Mouse (Mus musculus): ENCODE results near the gene Apaf1.

Gene Apaf1

GRCm38 (mm10) chr10:91080540-91080939 lies 2.0 kb downstream of the Apaf1 start:
- no peak for DNase-seq

DNA sequence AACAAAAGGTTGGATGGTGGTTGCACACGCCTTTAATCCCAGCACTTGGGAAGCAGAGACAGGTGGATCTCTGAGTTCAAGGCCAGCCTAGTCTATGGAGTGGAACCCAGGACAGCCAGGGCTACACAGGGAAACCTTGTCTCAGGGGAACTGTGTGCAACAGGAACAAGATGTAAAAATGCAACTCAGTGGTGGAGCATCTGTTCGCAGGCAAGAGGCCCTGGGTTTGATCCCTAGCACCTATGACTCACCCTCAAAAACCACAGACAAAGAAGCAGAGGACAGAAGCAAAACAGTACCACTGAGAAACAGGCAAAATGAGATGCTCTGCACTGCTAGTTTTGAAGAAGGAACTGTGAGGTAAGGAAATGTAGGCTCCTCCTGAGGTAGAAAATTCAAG lies 5.9 kb downstream of the Apaf1 start:
- DNase-seq = no peak

- DNase-seq = no peak
Measured at GRCm38 (mm10) chr10:91073345-91073744, 9.2 kb downstream of the Apaf1 start.

GRCm38 (mm10) chr10:91071768-91072167 lies 10.8 kb downstream of the Apaf1 start:
- no peak for DNase-seq

GRCm38 (mm10) chr10:91062355-91062754 lies 20.2 kb downstream of the Apaf1 start:
- no peak for DNase-seq

- DNase-seq = peak; percentile 35
Measured at GRCm38 (mm10) chr10:91060742-91061141, 21.8 kb downstream of the Apaf1 start.

- DNase-seq = no peak
Measured at GRCm38 (mm10) chr10:91052734-91053133, 29.8 kb downstream of the Apaf1 start.

GRCm38 (mm10) chr10:91051156-91051555 lies 31.4 kb downstream of the Apaf1 start:
- DNase-seq = peak; percentile 67

GRCm38 (mm10) chr10:91049696-91050095 lies 32.9 kb downstream of the Apaf1 start:
- no peak for DNase-seq

GRCm38 (mm10) chr10:91033942-91034341 lies 48.6 kb downstream of the Apaf1 start:
- peak; percentile 63 for DNase-seq

- DNase-seq = peak; percentile 80
Measured at GRCm38 (mm10) chr10:91032399-91032798, 50.2 kb downstream of the Apaf1 start.

DNA sequence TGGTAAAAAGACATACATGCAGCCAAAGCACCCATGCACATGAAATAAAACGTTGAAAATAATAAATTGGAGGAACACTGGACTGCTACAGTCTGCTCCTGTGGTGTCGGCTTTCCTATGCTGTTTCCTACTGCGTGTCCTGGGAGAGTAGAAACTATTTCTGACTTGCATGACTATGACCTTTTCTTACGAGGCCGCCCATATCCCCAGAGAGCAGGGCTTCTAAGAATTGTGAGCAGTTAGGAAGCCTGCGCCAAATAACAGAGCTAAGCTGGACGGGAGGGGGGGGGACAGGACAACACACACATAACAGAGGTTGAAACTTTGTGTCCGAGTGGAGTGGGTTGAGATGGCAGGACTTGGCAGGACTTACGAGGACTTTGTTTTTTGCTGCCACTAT lies 51.4 kb downstream of the Apaf1 start:
- DNase-seq = no peak

DNA sequence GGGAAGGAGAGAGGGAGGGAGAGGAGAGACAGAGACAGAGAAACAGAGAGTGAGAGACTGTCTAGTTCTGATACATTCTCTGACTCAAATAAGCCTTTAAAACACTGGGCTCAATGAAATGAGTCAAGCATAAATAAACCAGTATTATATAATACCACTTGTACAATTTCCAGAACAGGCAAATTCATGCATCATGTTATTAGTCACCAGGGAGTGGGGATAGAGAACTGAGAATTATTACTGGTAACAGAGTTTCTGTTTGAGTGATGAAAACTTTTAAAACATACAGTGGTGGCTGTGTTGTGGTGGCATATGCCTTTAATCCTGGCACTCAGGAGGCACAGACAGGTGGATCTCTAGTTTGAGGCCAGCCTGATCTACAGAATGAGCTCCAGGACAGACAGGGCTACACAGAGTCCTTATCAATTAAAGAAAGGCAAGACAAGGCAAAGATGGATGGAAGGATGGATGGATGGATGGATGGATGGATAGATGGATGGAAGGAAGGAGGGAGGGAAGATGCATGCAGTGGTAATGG lies 53.5 kb downstream of the Apaf1 start:
- DNase-seq = no peak

- no peak for DNase-seq
Measured at GRCm38 (mm10) chr10:91027964-91028363, 54.6 kb downstream of the Apaf1 start.

DNA sequence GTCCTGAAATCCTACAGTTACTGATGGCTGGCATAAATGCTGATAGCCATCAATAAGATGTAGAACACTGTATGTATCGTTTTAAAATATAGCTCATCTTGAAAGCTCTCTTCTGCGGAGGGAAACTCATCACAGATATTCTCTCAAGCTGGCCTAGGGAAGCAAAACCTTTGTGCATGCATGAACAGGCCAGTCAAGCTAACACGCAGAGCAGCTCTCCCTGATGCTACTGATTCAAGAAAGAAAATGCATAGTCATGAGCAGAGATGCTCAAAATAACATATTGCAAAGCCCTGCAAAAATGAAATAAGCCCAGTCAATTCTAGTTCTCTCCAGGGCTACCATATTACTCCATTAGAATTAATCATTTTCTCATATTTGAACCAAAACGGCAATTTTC lies 55.1 kb downstream of the Apaf1 start:
- no peak for DNase-seq

GRCm38 (mm10) chr10:91005858-91006538 lies 76.6 kb downstream of the Apaf1 start:
- DNase-seq = no peak

- DNase-seq = peak; percentile 5
Measured at GRCm38 (mm10) chr10:91001421-91001820, 81.1 kb downstream of the Apaf1 start.

DNA sequence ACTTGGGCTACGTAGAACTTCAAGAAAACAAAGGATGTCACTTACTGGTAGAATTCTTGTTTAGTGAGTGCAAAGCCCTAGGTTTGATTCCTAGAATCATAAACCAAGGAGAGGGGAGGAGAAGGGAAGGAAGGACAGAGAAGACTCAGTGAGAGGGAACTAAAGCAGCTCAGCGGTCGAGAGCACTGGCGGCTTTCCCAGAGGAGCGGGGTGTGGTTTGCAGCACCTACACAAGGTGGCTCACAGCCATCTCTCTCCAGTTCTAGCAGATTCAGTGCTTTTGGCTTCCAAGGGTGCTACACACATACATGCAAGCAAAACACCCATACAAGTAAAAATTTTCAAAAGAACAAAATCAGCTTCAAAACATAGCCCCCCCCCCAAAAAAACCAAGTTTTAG lies 82.7 kb downstream of the Apaf1 start:
- DNase-seq = peak; percentile 34

DNA sequence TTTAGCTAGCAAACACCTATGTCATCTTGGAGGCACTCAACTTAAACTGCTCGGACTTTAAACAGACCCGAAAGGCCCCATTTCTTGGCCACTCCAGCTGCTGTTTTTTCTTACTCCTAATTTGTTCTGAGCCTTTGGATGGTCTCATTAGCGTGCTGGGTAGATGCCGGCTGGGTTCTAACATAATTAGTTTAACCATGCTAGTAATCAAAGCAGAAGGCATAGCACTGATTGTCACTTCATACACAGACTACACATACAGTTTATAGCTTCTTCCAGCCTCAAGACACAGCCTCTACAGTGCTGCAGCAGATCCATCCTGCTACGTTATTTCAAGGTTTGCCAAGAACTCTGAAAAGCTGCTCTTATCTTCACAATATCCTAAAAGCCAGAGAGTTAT lies 88.7 kb downstream of the Apaf1 start:
- no peak for DNase-seq

- no peak for DNase-seq
Measured at GRCm38 (mm10) chr10:90992237-90992636, 90.3 kb downstream of the Apaf1 start.

DNA sequence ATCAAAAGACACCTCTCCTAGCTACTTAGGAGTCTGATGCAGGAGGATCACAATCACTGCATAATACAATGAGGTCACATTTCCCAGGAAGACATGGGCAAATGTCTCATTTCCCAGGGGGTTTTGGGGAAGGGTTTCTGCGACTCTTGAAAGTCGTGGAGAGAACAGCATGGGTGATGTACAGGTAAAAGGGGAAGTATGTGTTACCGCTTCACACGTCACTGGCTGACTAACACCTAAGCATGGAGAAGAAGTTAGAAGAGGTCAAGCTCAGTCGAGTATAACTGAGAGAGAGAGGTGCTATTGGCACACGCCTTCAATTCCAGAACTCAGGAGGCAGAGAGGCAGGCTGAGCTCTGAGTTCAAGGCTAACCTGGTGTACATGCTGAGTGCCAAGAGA lies 92.2 kb downstream of the Apaf1 start:
- no peak for DNase-seq

DNA sequence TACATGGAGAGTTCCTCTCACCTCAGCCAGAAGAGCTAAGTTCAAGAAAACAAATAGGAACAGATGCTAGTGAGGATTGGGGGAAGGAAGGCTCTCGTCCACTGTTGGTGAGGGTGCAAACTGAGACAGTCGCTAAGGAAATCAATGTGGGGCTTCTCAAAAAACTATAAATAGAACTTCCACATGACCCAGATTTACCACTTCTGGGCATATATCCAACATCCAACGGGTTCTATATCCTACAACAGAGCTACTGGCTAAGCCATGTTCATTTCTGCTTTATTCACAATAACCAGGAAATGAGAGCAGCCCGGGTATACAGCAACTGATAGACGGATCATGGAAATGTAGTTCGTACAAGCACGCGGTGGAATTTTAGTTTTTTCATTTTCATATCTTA lies 99.5 kb downstream of the Apaf1 start:
- DNase-seq = no peak

GRCm38 (mm10) chr10:90981811-90982210 lies 100.8 kb downstream of the Apaf1 start:
- no peak for DNase-seq

GRCm38 (mm10) chr10:90974491-90974890 lies 108.1 kb downstream of the Apaf1 start:
- no peak for DNase-seq

DNA sequence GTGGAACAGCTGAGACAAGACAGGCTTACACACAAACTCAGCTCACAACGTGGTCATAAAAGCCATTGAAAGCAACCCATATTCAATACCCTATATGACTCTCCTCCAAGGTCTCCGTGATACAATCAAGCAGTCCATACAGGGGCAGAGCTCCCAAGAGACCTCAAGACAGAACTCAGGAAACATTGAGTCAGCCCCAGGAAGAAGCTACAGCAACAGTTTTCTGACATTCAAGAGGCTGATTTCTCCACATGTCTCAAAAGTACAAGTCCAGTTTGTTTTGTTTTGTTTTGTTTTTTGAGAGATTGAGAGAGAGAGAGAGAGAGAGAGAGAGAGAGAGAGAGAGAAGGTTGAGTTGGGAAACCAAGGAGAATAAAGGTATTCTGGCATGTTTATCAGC lies 108.5 kb downstream of the Apaf1 start:
- no peak for DNase-seq

All from kidney, adult 9 months (tissue).